Mouse (Mus musculus): ENCODE results near the gene Npas3.

DNA sequence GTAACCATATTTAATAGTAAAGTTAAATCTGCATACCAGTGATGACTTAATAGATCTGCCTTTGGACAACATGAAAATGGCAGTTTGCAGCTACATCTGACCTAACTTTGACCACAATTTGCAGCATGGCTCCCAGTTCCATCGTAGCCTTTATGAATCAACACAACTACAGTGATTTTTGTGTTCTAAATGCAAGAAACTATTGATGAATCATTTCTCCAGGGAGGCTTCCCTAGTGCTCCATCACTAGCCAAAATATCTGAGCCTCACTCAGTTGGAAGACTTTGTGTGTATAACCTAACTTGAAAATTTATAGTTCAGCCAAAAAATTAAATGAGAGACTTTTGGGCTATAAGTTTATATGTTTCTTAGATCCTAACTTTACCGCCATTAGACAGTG lies 177.5 kb downstream of the Npas3 start:
- TF ChIP-seq POLR2A (IDR thresholded peaks at IDR 0.05; ENCODE audit: control insufficient read depth, extremely low read depth, insufficient read depth, low read length, poor library complexity) (no peak), CTCF (IDR thresholded peaks at IDR 0.05; ENCODE audit: borderline replicate concordance, control insufficient read depth, extremely low read depth, insufficient read depth, low read length, poor library complexity) (no peak)
